Mouse (Mus musculus) left cerebral cortex, postnatal 14 days (tissue): ENCODE results near the gene Rtca. TPM values are rescaled to one million over a fixed set of nuclear protein-coding genes. Genes with fewer than 3 reads are reported as not detected.

Experiments
- DNase-seq, 2 experiments: peaks; one replicate each; pipeline ENCODE4 v3.0.0; 2021 to 2022; ENCODE audit warnings: low spot score in 2 of 2, mixed read lengths in 1 of 2
- intact Hi-C: fragments of 180-260 bp; cut with DNase I; formaldehyde crosslinking; loops from one replicate; pipeline ENCODE4 v1.15.1; 2025
- long read RNA-seq, 2 experiments: library from polyadenylated mRNA; stranded (forward); transcript quantifications; one replicate each; pipeline ENCODE4 v2.0.0; 2021
- total RNA-seq, 2 experiments: library from RNA; stranded (reverse); gene quantifications; 2 replicates each; pipeline ENCODE4 v1.2.3; 2021

Gene Rtca
- total RNA-seq = 10 to 100 TPM; 62.1 to 63.5 TPM
- long read RNA-seq, experiment 1, transcript Rtca-201 (11 exons, 1,594 nt) = major isoform, 55 of 75 reads
- long read RNA-seq, experiment 1, partial matches to known transcripts = 4 of 75 reads
- long read RNA-seq, experiment 1, other reads (novel, unspliced or antisense) = 16 of 75 reads
- long read RNA-seq, experiment 2, transcript Rtca-201 (11 exons, 1,594 nt) = major isoform, 47 of 66 reads
- long read RNA-seq, experiment 2, partial matches to known transcripts = 3 of 66 reads
- long read RNA-seq, experiment 2, other reads (novel, unspliced or antisense) = 16 of 66 reads

- intact Hi-C loops = loop anchor here (5.0 to 10.0 kb wide), 2 partner anchors 77 to 176 kb away; no protein-coding TSS in a partner anchor
- peak; percentile 98 to 99 for DNase-seq
These were observed at the start of gene Rtca for GRCm38 (mm10) chr3:116507772-116508351. Rtca (minus strand) TSS chr3:116508208.

DNA sequence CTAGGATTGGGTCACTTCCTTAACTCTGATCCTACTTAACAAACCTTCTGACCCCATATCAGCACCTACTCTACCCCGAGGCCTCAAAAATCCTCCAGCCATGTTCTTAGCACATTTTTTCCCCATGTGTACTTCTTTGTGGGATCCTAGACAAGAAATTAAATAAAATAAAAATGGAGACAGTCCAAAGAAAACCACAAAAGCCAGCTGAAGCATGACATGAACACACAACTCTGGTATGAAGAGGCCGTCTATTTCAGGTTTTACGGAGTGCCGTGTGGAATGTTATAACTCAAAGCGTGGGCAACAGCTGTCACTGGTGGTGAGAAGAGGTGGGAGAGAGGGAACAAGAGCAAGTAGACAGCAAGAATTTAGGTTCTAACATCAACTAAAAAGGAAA is 43.4 kb upstream of the Rtca start:
- intact Hi-C loops = no loop called here
- DNase-seq = no peak

- no peak for DNase-seq
- intact Hi-C loops = no loop called here
These were observed 39.4 kb upstream of the Rtca start for GRCm38 (mm10) chr3:116547430-116547829.

DNA sequence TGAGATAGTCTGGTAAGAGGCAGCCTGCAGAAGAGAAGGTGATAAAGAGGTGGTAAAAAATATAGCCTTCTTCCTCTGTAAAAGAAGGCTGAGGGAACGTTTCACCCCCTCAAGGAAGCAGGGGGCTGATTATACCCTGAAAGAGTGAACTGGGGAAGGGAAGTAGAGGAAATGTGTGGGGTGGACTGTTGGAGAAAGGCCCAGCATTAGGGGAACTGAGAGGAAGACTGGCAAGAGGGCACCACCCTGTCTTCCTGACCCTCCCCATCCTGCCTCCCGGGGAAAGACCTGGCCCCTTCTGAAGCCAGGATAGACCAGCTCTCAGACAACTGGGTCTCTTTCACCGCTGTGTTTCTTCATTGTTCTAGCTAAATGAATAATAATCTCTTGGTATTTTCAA is 34.5 kb upstream of the Rtca start:
- intact Hi-C loops = loop anchor here (5.0 kb wide), 1 partner anchor 40 kb away; no protein-coding TSS in a partner anchor
- DNase-seq = no peak

DNA sequence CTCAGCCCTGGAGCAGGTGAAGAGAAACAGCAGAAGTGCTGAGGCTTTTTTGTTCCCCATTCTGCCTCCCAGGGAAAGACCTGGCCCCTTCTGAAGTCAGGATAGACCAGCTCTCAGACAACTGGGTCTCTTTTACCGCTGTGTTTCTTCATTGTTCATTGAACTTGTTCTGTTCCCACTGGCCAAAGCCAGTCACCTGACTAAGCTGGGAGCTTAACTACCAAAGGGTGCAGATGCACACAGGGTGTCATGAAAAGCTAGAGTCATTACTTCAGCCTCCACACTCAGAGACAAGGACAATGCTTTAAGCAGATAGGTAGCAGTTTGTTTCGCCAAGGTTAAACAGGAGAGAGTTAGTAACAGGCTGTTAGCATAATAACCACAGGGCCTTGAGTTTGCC is 34.1 kb upstream of the Rtca start:
- intact Hi-C loops = loop anchor here (5.0 kb wide), 1 partner anchor 40 kb away; no protein-coding TSS in a partner anchor
- no peak for DNase-seq

- DNase-seq = no peak
- intact Hi-C loops = no loop called here
These were observed 29.2 kb upstream of the Rtca start for GRCm38 (mm10) chr3:116537200-116537573.

- DNase-seq = no peak
- intact Hi-C loops = no loop called here
These were observed 28.6 kb upstream of the Rtca start for GRCm38 (mm10) chr3:116536428-116537199.

DNA sequence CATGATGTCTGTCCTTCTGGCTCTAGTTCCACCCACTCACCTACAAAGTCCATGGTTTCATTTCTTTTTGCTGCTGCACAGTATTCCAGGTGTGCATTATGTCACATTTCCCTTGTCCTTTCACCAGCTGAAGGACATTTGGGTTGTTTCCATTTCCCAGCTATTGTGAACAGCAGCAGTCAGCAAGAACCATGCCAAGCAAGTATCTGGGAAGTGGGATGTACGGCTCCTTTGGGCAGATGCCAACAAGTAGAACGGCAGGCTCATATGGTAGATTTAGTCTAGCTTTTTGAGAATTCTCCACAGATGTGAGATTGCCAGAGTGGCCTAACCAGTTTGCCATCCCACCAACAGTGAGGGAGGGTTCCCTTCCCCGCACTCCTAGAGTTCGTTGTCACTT is 22.8 kb upstream of the Rtca start:
- DNase-seq = peak in 1 of 2 experiments; percentile 53
- intact Hi-C loops = no loop called here

- no peak for DNase-seq
- intact Hi-C loops = no loop called here
These were observed 21.7 kb upstream of the Rtca start for GRCm38 (mm10) chr3:116529741-116530140.

GRCm38 (mm10) chr3:116520141-116520761 is 12.2 kb upstream of the Rtca start:
- no peak for DNase-seq
- intact Hi-C loops = no loop called here

GRCm38 (mm10) chr3:116512904-116513716 is 5.1 kb upstream of the Rtca start, which contains the start of gene Dbt:
Dbt (plus strand) TSS chr3:116513070.
- intact Hi-C loops = no loop called here
- peak; percentile 88 to 92 for DNase-seq

- peak; percentile 19 to 38 for DNase-seq
- intact Hi-C loops = no loop called here
These were observed 4.3 kb upstream of the Rtca start for GRCm38 (mm10) chr3:116512151-116512903.

GRCm38 (mm10) chr3:116495671-116496070 is 12.3 kb downstream of the Rtca start:
- intact Hi-C loops = no loop called here
- DNase-seq = no peak

- intact Hi-C loops = loop anchor here (5.0 kb wide), 2 partner anchors 71 to 161 kb away; partner anchors contain the start of gene Cdc14a
These were observed 14.3 kb downstream of the Rtca start for GRCm38 (mm10) chr3:116493658-116494057.

DNA sequence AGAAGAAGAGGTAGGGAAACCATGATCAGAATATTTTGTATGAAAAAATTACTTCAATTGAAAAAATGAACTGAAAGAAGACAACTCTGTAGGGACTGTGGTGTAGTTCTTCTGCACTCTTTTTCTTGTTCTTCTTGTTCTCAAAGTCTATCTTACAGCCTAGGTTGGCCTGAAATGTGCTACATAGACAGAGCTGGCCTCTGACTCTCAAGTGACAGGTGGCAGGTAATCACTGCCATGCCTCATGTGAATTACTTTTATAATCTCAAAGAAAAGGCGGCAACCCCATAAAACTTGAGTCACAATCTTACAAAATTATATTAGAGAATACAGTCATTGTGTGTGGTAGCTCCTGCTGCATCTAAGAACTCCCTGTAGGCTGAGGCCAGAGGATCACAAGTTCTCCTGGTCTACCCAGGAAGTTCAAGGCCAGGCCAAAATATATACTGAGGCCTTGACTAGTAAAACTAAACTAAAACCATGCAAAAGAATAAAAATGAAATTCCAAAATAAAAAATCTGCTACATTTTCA is 16.0 kb downstream of the Rtca start:
- intact Hi-C loops = loop anchor here (5.0 kb wide), 2 partner anchors 70 to 160 kb away; partner anchors contain the start of gene Cdc14a
- no peak for DNase-seq

More at GRCm38 (mm10) chr3:116493658-116494057, 14.3 kb downstream of the Rtca start:
- no peak for DNase-seq

- intact Hi-C loops = loop anchor here (5.0 kb wide), 2 partner anchors 69 to 159 kb away; partner anchors contain the start of gene Cdc14a
- DNase-seq = no peak
These were observed 17.1 kb downstream of the Rtca start for GRCm38 (mm10) chr3:116490920-116491319.

- intact Hi-C loops = no loop called here
- DNase-seq = no peak
These were observed 24.7 kb downstream of the Rtca start for GRCm38 (mm10) chr3:116483271-116483670.

GRCm38 (mm10) chr3:116482724-116483123 is 25.3 kb downstream of the Rtca start:
- intact Hi-C loops = no loop called here
- no peak for DNase-seq
